Mouse (Mus musculus) embryonic facial prominence, embryonic 13.5 days (tissue): ENCODE results near the gene Tmem135. TPM values are rescaled to one million over a fixed set of nuclear protein-coding genes. Genes with fewer than 3 reads are reported as not detected.
"Not testable (repeated sequence)": the region's sequence is repeated elsewhere in the genome, so short reads cannot be mapped to it uniquely, and the experiment has no call there.

Experiments
- ATAC-seq: fragments of 200-750 bp; cut with Nextera tagmentation; 2 replicates; pipeline ENCODE4 v1.8.0; 2017; ENCODE audit warnings: low read depth; ENCODE audit not compliant: insufficient number of reproducible peaks, insufficient read depth, low FRiP score, low TSS enrichment
- H3K27ac ChIP-seq: fragments of 300-500 bp; sonication (generic); 2 replicates; pipeline ENCODE4 v1.5.1; 2015; ENCODE audit warnings: moderate library complexity, mild to moderate bottlenecking, inconsistent platforms
- H3K27me3 ChIP-seq: fragments of 300-500 bp; sonication (generic); 2 replicates; pipeline ENCODE4 v1.6.1; 2015; ENCODE audit warnings: mild to moderate bottlenecking, inconsistent platforms
- H3K36me3 ChIP-seq: fragments of 300-500 bp; sonication (generic); 2 replicates; pipeline ENCODE4 v1.6.1; 2015; ENCODE audit warnings: mild to moderate bottlenecking, inconsistent platforms
- H3K4me1 ChIP-seq: fragments of 300-500 bp; sonication (generic); 2 replicates; pipeline ENCODE4 v1.6.1; 2015; ENCODE audit warnings: inconsistent platforms
- H3K4me2 ChIP-seq: fragments of 300-500 bp; sonication (generic); 2 replicates; pipeline ENCODE4 v1.6.1; 2015; ENCODE audit warnings: moderate library complexity, mild to moderate bottlenecking, inconsistent platforms
- H3K4me3 ChIP-seq: fragments of 300-500 bp; sonication (generic); 2 replicates; pipeline ENCODE4 v1.5.1; 2015; ENCODE audit warnings: mild to moderate bottlenecking, inconsistent platforms
- H3K9ac ChIP-seq: fragments of 300-500 bp; sonication (generic); 2 replicates; pipeline ENCODE4 v1.6.1; 2015; ENCODE audit warnings: mild to moderate bottlenecking, inconsistent platforms
- H3K9me3 ChIP-seq: fragments of 300-500 bp; sonication (generic); 2 replicates; pipeline ENCODE4 v1.6.1; 2016; ENCODE audit warnings: inconsistent platforms
- whole genome bisulfite sequencing: fragments of 180-500 bp; shearing (Covaris S2); methylation state at CpG from one replicate; pipeline ENCODE4 v1.1.7; 2015; ENCODE audit warnings: mixed read lengths; 5-methylcytosine and 5-hydroxymethylcytosine counted together
- polyA plus RNA-seq: library from polyadenylated mRNA; unstranded; fragments of >200 nt; fragmentation: Nextera tagmentation; extraction: Ambion mirVana; gene quantifications from 2 replicates; pipeline ENCODE4 v1.2.1, GENCODE M21; 2015

Tmem135 gene
- polyA plus RNA-seq, 1 experiment from 2014 or later: 24.0 TPM

GRCm38 (mm10) chr7:89338350-89339141, 65.5 kb downstream of the Tmem135 start:
- Histone ChIP-seq H3K4me2 (peak overlapping the region; percentile 90), H3K9me3 (no peaks in the 10 kb centered on the region), H3K27me3 (no peaks in the 10 kb centered on the region), H3K4me3 (peak overlapping the region; percentile 94), H3K4me1 (peaks cover 21% of the 10 kb centered on the region), H3K36me3 (no peaks in the 10 kb centered on the region), H3K27ac (peak overlapping the region; percentile 76), H3K9ac (peak overlapping the region; percentile 96)
- peak; percentile 83 for ATAC-seq
- WGBS: under 1% methylated on average over 57 of the region's 57 CpGs

GRCm38 (mm10) chr7:89337711-89338349, 66.2 kb downstream of the Tmem135 start:
- Histone ChIP-seq H3K4me1 (peaks cover 21% of the 10 kb centered on the region), H3K27ac (no peak overlapping the region; the same call in 1 of the 2 replicates), H3K36me3 (no peaks in the 10 kb centered on the region), H3K27me3 (no peaks in the 10 kb centered on the region), H3K4me2 (peak overlapping the region; percentile 90), H3K9me3 (no peaks in the 10 kb centered on the region), H3K9ac (peak overlapping the region; percentile 96), H3K4me3 (peak overlapping the region; percentile 94)
- no peak for ATAC-seq
- 48% methylated on average over 10 of the region's 10 CpGs for WGBS

GRCm38 (mm10) chr7:89336434-89336833, 67.6 kb downstream of the Tmem135 start:
- no peak overlapping the region for H3K9ac ChIP-seq
- no peak overlapping the region for H3K27ac ChIP-seq
- H3K4me1 ChIP-seq: peaks cover 21% of the 10 kb centered on the region
- peaks cover under 1% of the 10 kb centered on the region; the same call in 1 of the 2 replicates for H3K36me3 ChIP-seq
- no peaks in the 10 kb centered on the region for H3K27me3 ChIP-seq
- WGBS: 97% methylated on average over 1 of the region's 1 CpGs
- no peak overlapping the region for H3K4me3 ChIP-seq
- no peaks in the 10 kb centered on the region for H3K9me3 ChIP-seq
- peak overlapping the region; percentile 90; the same call in 1 of the 2 replicates for H3K4me2 ChIP-seq
- ATAC-seq: no peak

- Histone ChIP-seq H3K4me2 (no peak overlapping the region), H3K9me3 (no peaks in the 10 kb centered on the region), H3K27me3 (no peaks in the 10 kb centered on the region), H3K9ac (no peak overlapping the region), H3K4me3 (no peak overlapping the region), H3K27ac (no peak overlapping the region), H3K4me1 (peaks cover 21% of the 10 kb centered on the region), H3K36me3 (peaks cover 2% of the 10 kb centered on the region; the same call in 1 of the 2 replicates)
- no peak for ATAC-seq
These were observed 68.7 kb downstream of the Tmem135 start for GRCm38 (mm10) chr7:89335316-89335715.

- Histone ChIP-seq H3K27ac (no peak overlapping the region), H3K36me3 (peaks cover 2% of the 10 kb centered on the region; the same call in 1 of the 2 replicates), H3K4me3 (no peak overlapping the region), H3K4me1 (no peaks in the 10 kb centered on the region), H3K9ac (no peak overlapping the region), H3K27me3 (no peaks in the 10 kb centered on the region), H3K9me3 (no peaks in the 10 kb centered on the region), H3K4me2 (no peak overlapping the region)
- ATAC-seq: no peak
- WGBS: 92% methylated on average over 1 of the region's 1 CpGs
These were observed 74.1 kb downstream of the Tmem135 start for GRCm38 (mm10) chr7:89329896-89330295.

- Histone ChIP-seq H3K4me1 (no peaks in the 10 kb centered on the region), H3K4me2 (no peak overlapping the region), H3K27me3 (no peaks in the 10 kb centered on the region), H3K36me3 (peaks cover 2% of the 10 kb centered on the region; the same call in 1 of the 2 replicates), H3K4me3 (no peak overlapping the region), H3K9ac (no peak overlapping the region), H3K27ac (no peak overlapping the region), H3K9me3 (no peaks in the 10 kb centered on the region)
- WGBS: 91% methylated on average over 5 of the region's 5 CpGs
- no peak for ATAC-seq
These were observed 76.3 kb downstream of the Tmem135 start for GRCm38 (mm10) chr7:89327731-89328130.

- no peak overlapping the region for H3K27ac ChIP-seq
- H3K4me3 ChIP-seq: no peak overlapping the region
- peaks cover 2% of the 10 kb centered on the region; the same call in 1 of the 2 replicates for H3K36me3 ChIP-seq
- no peaks in the 10 kb centered on the region for H3K9me3 ChIP-seq
- no peak for ATAC-seq
- H3K4me1 ChIP-seq: no peaks in the 10 kb centered on the region
- WGBS: 73% methylated on average over 4 of the region's 4 CpGs
- H3K9ac ChIP-seq: no peak overlapping the region
- no peak overlapping the region for H3K4me2 ChIP-seq
- no peaks in the 10 kb centered on the region for H3K27me3 ChIP-seq
These were observed 77.3 kb downstream of the Tmem135 start for GRCm38 (mm10) chr7:89326761-89327160.

GRCm38 (mm10) chr7:89326202-89326601, 77.8 kb downstream of the Tmem135 start:
- Histone ChIP-seq H3K27ac (no peak overlapping the region), H3K4me1 (no peaks in the 10 kb centered on the region), H3K4me3 (no peak overlapping the region), H3K9me3 (no peaks in the 10 kb centered on the region), H3K9ac (no peak overlapping the region), H3K4me2 (no peak overlapping the region), H3K27me3 (no peaks in the 10 kb centered on the region), H3K36me3 (no peaks in the 10 kb centered on the region; the same call in 1 of the 2 replicates)
- no peak for ATAC-seq
- WGBS: 93% methylated on average over 5 of the region's 5 CpGs

GRCm38 (mm10) chr7:89322741-89323140, 81.3 kb downstream of the Tmem135 start:
- not testable (repeated sequence) for H3K4me1 ChIP-seq, H3K4me3 ChIP-seq, H3K27me3 ChIP-seq, ATAC-seq, H3K4me2 ChIP-seq, H3K9ac ChIP-seq, H3K36me3 ChIP-seq, H3K27ac ChIP-seq, H3K9me3 ChIP-seq
- 94% methylated on average over 4 of the region's 4 CpGs for WGBS

GRCm38 (mm10) chr7:89319351-89319750, 84.7 kb downstream of the Tmem135 start:
- Histone ChIP-seq H3K36me3 (no peaks in the 10 kb centered on the region), H3K27ac (no peak overlapping the region), H3K4me2 (no peak overlapping the region), H3K27me3 (no peaks in the 10 kb centered on the region), H3K9ac (no peak overlapping the region), H3K4me1 (no peaks in the 10 kb centered on the region), H3K9me3 (no peaks in the 10 kb centered on the region), H3K4me3 (no peak overlapping the region)
- no peak for ATAC-seq
- 71% methylated on average over 1 of the region's 1 CpGs for WGBS

- not testable (repeated sequence) for H3K4me3 ChIP-seq, H3K4me2 ChIP-seq, H3K4me1 ChIP-seq, H3K9me3 ChIP-seq, H3K27ac ChIP-seq, H3K9ac ChIP-seq, H3K36me3 ChIP-seq, H3K27me3 ChIP-seq, ATAC-seq
- 80% methylated on average over 1 of the region's 1 CpGs for WGBS
These were observed 86.9 kb downstream of the Tmem135 start for GRCm38 (mm10) chr7:89317088-89317487.

- Histone ChIP-seq H3K4me2 (no peak overlapping the region), H3K27me3 (no peaks in the 10 kb centered on the region), H3K9ac (no peak overlapping the region), H3K9me3 (peaks cover 3% of the 10 kb centered on the region; the same call in 1 of the 2 replicates), H3K27ac (no peak overlapping the region), H3K36me3 (peaks cover 10% of the 10 kb centered on the region), H3K4me3 (no peak overlapping the region), H3K4me1 (no peaks in the 10 kb centered on the region)
- WGBS: 80% methylated on average over 3 of the region's 3 CpGs
- ATAC-seq: no peak
These were observed 87.9 kb downstream of the Tmem135 start for GRCm38 (mm10) chr7:89316112-89316511.
